Mouse (Mus musculus) thymus, postnatal 0 days (tissue): ENCODE data around the gene Gm27021. TPM values are rescaled to one million over a fixed set of nuclear protein-coding genes. Genes with fewer than 3 reads are reported as not detected.

Experiments used
- DNase-seq: peaks from one replicate; pipeline ENCODE4 v3.0.0-alpha.2; 2015; ENCODE audit warnings: low spot score
- polyA plus RNA-seq: library from polyadenylated mRNA; unstranded; fragments of >200 nt; fragmentation: Nextera tagmentation; extraction: Ambion mirVana; gene quantifications from 2 replicates; pipeline ENCODE4 v1.2.1, GENCODE M21; 2015

Gm27021 gene
- polyA plus RNA-seq, 1 experiment from 2014 or later: 2.3 TPM

DNA sequence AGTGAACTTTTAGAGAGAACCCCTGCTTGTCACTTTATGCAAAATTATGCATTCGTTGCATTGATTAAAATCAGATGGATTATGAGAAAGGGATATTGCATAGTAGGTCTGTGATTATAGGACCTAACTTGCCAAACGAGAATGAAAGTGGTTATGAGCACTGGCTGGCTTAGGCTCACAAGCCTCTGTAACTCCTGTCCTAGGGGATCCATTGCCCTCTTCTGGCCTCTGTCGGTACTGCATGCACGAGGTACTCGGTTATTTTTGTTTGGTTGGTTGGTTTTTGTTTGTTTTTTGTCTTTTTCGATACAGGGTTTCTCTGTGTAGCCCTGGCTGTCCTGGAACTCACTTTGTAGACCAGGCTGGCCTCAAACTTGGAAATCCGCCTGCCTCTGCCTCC lies 60.0 kb downstream of the Gm27021 start:
- DNase-seq: peak; percentile 77

DNA sequence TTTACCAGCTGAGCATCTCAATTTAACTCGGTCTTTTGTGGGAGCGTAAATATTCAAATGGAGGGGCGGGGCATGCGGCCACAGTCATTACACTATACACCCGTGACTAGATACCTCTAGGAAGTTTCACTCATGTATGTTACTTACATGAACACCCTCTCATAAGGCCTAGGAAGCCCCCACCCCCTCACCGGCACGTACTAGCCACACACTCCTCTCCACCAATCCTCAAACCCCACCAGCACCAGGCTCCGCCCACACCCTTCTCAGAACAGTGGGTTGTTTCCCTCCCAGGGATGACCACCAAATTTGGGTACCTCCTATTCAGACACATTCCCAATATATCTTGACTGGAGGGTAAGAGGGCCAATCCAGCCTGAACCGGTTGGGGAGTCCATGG lies 60.4 kb downstream of the Gm27021 start:
- no peak for DNase-seq

DNA sequence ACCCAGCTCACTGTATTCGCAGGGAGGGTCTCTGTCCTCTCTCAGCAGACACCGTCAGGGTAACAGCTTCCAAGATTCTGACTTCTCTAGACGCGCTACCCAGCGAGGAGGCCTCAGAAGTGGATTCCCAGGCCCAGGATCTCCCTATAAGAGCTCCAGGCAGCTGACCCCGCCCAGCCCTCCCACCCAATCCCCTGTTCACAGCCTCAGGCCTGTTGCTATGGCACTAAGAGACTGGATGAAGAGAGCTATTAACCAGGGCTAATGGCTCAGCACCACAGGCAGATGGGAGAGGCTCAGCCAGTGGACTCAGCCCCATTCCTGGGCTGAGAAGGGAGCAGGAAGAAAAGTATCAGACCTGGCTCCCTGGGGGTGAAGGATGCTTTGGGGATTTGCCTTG lies 65.2 kb downstream of the Gm27021 start:
- no peak for DNase-seq

GRCm38 (mm10) chr8:120599504-120599903 lies 68.4 kb downstream of the Gm27021 start:
- peak; percentile 69 for DNase-seq

- no peak for DNase-seq
These were observed 69.3 kb downstream of the Gm27021 start for GRCm38 (mm10) chr8:120598579-120598978.

GRCm38 (mm10) chr8:120595963-120596362 lies 71.9 kb downstream of the Gm27021 start:
- peak; percentile 83 for DNase-seq

- DNase-seq: no peak
These were observed 73.3 kb downstream of the Gm27021 start for GRCm38 (mm10) chr8:120594571-120594970.

DNA sequence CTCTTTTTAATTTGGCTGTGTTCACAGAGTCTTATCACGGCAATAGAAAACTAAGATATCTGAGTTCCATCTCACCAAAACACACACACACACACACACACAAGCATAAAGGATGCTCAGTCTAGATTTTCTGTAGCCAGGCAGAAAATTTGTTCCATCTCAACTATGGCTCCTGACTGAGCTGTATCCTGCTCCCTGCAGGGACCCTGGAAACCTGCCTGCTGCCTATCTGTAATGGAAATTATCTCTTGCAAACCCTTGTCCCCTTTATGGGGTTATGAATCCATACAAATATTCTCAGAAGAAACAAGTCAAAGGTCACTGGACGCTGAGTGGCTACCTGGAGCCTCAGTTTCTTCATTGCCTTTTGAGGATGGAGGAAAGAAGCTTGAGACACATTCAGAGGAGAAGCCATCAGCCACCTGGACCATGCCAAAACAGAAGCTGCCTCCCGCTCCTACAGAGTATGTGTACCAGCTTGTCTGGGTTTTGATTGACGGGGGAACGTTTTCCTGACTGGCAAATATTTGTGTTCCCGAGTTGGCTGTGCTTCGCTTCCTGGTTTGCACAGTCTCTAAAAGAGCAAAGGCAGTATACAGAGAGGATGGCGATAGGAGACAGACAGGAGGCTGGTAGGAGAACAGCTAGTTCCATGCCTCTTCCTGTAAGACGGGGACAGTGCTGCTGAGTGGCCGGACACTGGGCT lies 76.1 kb downstream of the Gm27021 start:
- DNase-seq: no peak

DNA sequence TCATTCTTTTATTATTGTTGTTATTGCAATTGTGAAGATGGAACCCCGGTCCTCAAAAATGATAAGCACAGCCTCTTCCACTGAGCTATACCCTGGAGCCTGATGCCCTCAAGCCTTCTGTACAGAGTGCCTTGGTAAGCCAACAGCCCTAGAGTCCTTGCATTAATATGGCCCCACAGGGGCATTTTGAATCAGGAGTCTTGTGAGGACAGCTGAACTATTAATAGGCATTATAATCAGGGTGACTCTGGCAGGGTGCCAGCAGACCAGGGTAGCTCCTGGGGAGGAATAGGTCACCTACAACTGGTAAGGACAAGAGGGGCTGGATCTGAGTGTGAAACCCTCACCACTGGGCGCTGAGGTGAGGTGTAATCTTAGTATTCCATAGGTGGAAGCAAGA lies 78.0 kb downstream of the Gm27021 start:
- DNase-seq: no peak

DNA sequence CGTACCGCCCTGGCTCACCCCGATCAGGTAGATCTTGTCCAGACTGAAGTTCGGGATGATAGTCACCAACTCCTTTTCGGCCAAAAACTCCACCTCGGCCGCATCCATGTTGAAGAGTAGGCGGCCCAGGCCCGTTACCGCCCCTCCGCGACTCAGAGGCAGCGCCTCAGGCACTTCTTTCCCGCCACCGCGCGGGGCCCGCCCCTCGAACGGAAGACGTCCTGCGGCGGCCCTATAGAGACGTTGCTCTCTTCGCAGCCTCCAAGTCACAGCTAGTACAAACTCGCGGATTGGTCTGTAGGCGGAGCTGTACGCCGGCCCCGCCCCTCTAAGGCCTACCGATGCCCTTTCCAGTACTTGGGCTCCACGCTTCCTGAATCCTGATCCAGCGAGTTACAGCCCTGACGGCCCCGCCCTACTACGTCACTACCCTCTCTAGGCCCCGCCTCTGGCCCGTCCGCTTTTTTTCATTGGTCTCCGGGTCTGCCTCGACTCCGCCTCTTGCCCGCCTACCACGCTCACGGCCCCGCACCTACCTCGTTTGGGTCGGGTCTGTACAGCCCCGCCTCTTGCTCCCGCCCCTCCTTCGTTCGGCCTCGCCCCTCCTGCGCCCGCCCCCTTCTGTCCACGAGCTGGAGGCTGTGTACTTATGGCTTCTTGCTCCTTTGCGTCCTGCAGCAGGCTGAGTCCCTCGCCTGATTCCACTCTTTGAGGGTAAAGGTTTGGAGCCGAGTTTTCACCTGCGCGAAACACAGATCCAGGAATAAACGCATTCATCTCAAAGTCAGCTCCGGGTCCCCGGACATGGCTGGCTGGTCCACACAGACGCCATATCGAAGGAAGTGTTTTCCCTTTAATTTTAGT lies 78.7 kb downstream of the Gm27021 start, which contains the start of gene Gins2:
Gins2 (minus strand) TSS at position 397 of the 864 bp plus-strand sequence.
- DNase-seq: peak; percentile 99

GRCm38 (mm10) chr8:120585521-120585920 lies 82.4 kb downstream of the Gm27021 start:
- no peak for DNase-seq

- DNase-seq: no peak
These were observed 86.1 kb downstream of the Gm27021 start for GRCm38 (mm10) chr8:120581811-120582210.

DNA sequence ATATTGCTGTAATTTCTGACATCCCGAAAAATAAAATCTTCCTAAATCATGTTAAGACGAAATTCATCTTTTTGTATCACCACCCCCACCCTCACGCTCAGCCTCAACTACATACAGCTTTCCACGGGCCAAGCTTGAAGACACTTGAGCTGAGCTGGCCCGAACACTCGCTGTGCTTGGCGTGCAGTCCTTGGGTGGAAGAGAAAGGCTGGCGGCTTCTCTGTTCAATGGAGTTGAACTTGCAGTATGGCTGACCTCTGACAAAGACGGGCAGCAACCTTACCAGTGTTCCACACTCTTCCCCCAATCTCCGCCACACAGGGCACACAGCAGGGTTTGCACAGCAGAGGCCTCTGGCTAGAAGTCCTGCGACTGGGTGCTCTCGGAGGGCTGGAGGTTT lies 86.5 kb downstream of the Gm27021 start:
- DNase-seq: no peak

- no peak for DNase-seq
These were observed 87.4 kb downstream of the Gm27021 start for GRCm38 (mm10) chr8:120580336-120581000.

DNA sequence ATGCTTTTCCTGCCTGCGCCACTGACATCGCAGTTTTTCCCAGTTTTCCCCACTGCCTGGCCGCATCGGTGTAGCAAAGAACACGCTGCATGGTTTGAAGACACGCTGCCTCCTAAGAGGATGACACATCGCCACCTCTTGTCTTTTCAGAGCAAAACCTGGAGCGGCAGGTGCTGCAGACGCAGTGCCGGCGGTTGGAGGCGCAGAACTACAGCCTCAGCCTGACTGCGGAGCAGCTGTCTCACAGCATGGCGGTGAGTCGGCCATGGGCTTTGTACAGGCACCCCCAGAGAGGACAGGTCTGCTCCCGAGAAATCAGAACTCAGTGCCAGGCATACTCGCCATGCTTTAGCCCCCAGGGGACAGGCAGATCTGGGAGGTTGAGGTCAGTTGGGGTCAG lies 90.1 kb downstream of the Gm27021 start:
- DNase-seq: no peak

DNA sequence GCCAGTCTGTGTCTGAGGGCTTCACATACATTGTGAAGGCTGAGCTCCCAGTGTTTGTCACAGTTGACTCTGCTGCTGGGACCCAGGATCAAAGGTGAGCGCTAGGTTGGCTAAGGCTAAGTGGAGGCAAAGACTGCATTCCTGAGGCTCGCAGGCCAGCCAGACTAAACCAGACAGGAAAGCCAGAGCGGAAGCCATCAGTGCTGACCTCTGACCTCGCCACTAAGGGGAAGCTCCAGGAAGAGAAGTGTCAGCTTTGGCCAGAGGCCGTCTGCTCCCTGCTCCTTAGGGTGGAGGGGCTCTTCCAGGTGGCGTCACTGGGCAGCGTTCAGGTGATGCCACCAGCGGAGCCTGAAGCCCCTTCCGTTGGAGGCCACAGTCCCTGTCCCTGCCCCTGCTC lies 92.1 kb downstream of the Gm27021 start:
- DNase-seq: no peak

DNA sequence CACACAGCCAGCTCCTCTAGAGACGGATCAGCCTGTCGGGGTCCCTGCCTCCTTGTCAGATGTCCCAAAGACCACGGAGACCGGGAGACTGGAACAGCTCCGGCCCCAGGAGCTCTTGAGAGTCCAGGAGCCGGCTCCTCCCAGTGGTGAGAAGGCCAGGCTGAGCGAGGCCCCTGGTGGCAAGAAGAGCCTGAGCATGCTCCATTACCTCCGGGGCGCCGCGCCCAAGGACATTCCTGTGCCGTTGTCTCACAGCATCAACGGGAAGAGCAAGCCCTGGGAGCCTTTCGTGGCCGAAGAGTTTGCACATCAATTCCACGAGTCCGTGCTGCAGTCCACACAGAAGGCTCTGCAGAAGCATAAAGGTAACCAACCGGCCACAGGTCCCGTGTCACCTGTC lies 92.9 kb downstream of the Gm27021 start:
- DNase-seq: no peak

DNA sequence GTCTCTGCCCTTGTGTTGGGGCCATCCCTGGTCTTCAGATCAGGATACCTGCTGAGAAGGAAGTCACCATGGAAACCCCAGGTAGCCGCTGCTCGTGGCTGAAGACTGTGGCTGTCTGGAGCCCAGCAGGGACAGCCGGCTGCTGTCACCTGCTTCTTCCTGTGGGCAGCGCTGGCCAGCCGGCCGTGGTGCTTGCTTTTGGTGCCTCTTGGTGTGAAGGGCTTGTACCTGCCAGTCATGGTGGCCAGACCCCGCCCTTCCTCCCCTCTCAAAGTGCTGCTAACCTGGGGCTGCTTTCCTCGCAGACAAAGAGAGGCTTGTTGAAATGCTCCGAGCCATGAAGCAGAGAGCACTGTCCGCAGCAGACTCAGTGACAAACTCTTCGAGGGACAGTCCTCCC lies 94.0 kb downstream of the Gm27021 start:
- DNase-seq: no peak

- DNase-seq: no peak
These were observed 95.3 kb downstream of the Gm27021 start for GRCm38 (mm10) chr8:120572534-120572933.

GRCm38 (mm10) chr8:120571561-120571960 lies 96.3 kb downstream of the Gm27021 start:
- no peak for DNase-seq

DNA sequence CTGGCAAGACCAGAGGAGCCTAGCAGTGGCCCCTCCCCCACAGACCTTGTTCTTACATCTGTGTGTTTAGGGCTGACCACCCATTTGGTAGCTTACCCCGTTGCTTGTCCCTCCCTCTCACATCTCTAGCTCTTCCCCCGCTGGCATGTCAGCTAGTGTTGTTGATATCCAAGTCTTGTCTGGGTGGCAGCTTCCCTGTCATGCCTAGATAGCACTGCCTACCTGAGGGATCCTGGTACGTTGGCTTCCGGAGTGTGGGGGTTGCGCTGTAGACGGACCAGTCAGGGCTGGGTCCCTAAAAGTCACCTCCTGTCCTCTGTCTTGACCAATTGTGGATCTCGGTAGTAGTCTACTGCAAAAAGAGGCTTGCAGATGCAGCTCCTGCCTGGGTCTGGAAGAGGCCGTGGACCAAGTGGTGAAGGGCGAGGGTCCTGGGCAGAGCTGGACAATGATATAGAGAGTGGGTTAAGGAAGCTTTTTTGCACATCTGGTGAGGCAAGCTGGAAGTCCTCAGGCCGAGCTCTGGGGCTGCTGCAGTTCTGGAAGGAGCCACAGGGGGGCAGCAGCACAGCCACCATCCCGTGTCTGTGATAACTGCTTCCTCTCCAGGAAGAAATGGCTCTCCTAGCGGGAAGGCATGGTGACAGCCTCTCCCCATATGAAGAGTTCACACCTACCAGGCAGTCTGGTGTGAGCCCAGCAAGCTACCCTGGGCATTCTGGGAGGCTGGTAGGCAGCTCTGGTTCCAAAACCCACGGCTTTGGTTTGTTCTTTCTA lies 97.8 kb downstream of the Gm27021 start:
- peak; percentile 67 for DNase-seq
